Mouse (Mus musculus) ES-E14 (cell line): ENCODE results near the gene Orm2.

Experiments
- MAFK ChIP-seq: IDR thresholded peaks from 2 replicates; pipeline ENCODE4 v1.6.1; 2014; ENCODE audit warnings: mild to moderate bottlenecking, low read depth, low read length, inconsistent platforms; ENCODE audit not compliant: insufficient read depth
- ZNF384 ChIP-seq: IDR thresholded peaks from 2 replicates; pipeline ENCODE4 v1.6.1; 2012; ENCODE audit warnings: low read depth, low read length, inconsistent platforms

GRCm38 (mm10) chr4:63400541-63401306 is 38.5 kb downstream of the Orm2 start:
- TF ChIP-seq ZNF384 (no peak), MAFK (no peak)
